Mouse (Mus musculus): ENCODE measurements around the gene Cd4. TPM values are rescaled to one million over a fixed set of nuclear protein-coding genes. Genes with fewer than 3 reads are reported as not detected.

Gene Cd4
- polyA plus RNA-seq, 1 experiment, result 682 TPM

GRCm38 (mm10) chr6:124861266-124861665 is 26.8 kb downstream of the Cd4 start:
- TF ChIP-seq POLR2A (IDR thresholded peaks at IDR 0.05; ENCODE audit: insufficient read depth, low read depth, low read length), result no peak
- no peak for TF ChIP-seq CTCF (IDR thresholded peaks at IDR 0.05; ENCODE audit: insufficient read depth, low read depth, low read length)
- Histone ChIP-seq H3K4me1 (ENCODE audit: control insufficient read depth, insufficient read depth, low read length) (peaks cover 55% of the 10 kb centered on the region), H3K27ac (ENCODE audit: insufficient read depth, low read depth, low read length) (peak overlapping the region; percentile 41), H3K4me3 (ENCODE audit: insufficient read depth, low read depth, low read length) (peak overlapping the region; percentile 22)
- WGBS, result 57% methylated on average over 19 of the region's 19 CpGs

- no peak overlapping the region for H3K4me3 ChIP-seq (ENCODE audit: insufficient read depth, low read depth, low read length)
- TF ChIP-seq CTCF (IDR thresholded peaks at IDR 0.05; ENCODE audit: insufficient read depth, low read depth, low read length), result no peak
- no peak for TF ChIP-seq POLR2A (IDR thresholded peaks at IDR 0.05; ENCODE audit: insufficient read depth, low read depth, low read length)
- WGBS, result 55% methylated on average over 9 of the region's 9 CpGs
- no peak overlapping the region; the same call in 1 of the 2 replicates for H3K27ac ChIP-seq (ENCODE audit: insufficient read depth, low read depth, low read length)
- peaks cover 53% of the 10 kb centered on the region for H3K4me1 ChIP-seq (ENCODE audit: control insufficient read depth, insufficient read depth, low read length)
These were observed 27.5 kb downstream of the Cd4 start for GRCm38 (mm10) chr6:124860511-124860910.

GRCm38 (mm10) chr6:124859725-124860124 is 28.3 kb downstream of the Cd4 start:
- Histone ChIP-seq H3K4me1 (ENCODE audit: control insufficient read depth, insufficient read depth, low read length) (peaks cover 53% of the 10 kb centered on the region), H3K4me3 (ENCODE audit: insufficient read depth, low read depth, low read length) (peak overlapping the region; percentile 15), H3K27ac (ENCODE audit: insufficient read depth, low read depth, low read length) (peak overlapping the region; percentile 76)
- WGBS, result 5% methylated on average over 12 of the region's 12 CpGs
- TF ChIP-seq CTCF (IDR thresholded peaks at IDR 0.05; ENCODE audit: insufficient read depth, low read depth, low read length) (peak; percentile 80), POLR2A (IDR thresholded peaks at IDR 0.05; ENCODE audit: insufficient read depth, low read depth, low read length) (no peak)

- Histone ChIP-seq H3K27ac (ENCODE audit: insufficient read depth, low read depth, low read length) (no peak overlapping the region), H3K4me3 (ENCODE audit: insufficient read depth, low read depth, low read length) (no peak overlapping the region), H3K4me1 (ENCODE audit: control insufficient read depth, insufficient read depth, low read length) (peaks cover 52% of the 10 kb centered on the region)
- TF ChIP-seq POLR2A (IDR thresholded peaks at IDR 0.05; ENCODE audit: insufficient read depth, low read depth, low read length) (no peak), CTCF (IDR thresholded peaks at IDR 0.05; ENCODE audit: insufficient read depth, low read depth, low read length) (no peak)
- WGBS, result 77% methylated on average over 28 of the region's 28 CpGs
These were observed 29.3 kb downstream of the Cd4 start for GRCm38 (mm10) chr6:124858561-124859318.

- TF ChIP-seq POLR2A (IDR thresholded peaks at IDR 0.05; ENCODE audit: insufficient read depth, low read depth, low read length), result no peak
- no peak for TF ChIP-seq CTCF (IDR thresholded peaks at IDR 0.05; ENCODE audit: insufficient read depth, low read depth, low read length)
- H3K27ac ChIP-seq (ENCODE audit: insufficient read depth, low read depth, low read length), result no peak overlapping the region
- WGBS, result 16% methylated on average over 26 of the region's 26 CpGs
- H3K4me3 ChIP-seq (ENCODE audit: insufficient read depth, low read depth, low read length), result peak overlapping the region; percentile 61
- peaks cover 52% of the 10 kb centered on the region for H3K4me1 ChIP-seq (ENCODE audit: control insufficient read depth, insufficient read depth, low read length)
These were observed 30.0 kb downstream of the Cd4 start for GRCm38 (mm10) chr6:124857840-124858530.

- WGBS, result under 1% methylated on average over 86 of the region's 86 CpGs
- TF ChIP-seq POLR2A (IDR thresholded peaks at IDR 0.05; ENCODE audit: insufficient read depth, low read depth, low read length) (peak; percentile 62), CTCF (IDR thresholded peaks at IDR 0.05; ENCODE audit: insufficient read depth, low read depth, low read length) (peak; percentile 78)
- Histone ChIP-seq H3K4me3 (ENCODE audit: insufficient read depth, low read depth, low read length) (peak within 1 kb of the TSS; percentile 61), H3K4me1 (ENCODE audit: control insufficient read depth, insufficient read depth, low read length) (peaks cover 52% of the 10 kb centered on the region), H3K27ac (ENCODE audit: insufficient read depth, low read depth, low read length) (peak within 1 kb of the TSS; percentile 78)
These were observed 30.8 kb downstream of the Cd4 start, which contains the start of gene P3h3 for GRCm38 (mm10) chr6:124856916-124857839. P3h3 (minus strand) TSS chr6:124857752.

- Histone ChIP-seq H3K27ac (ENCODE audit: insufficient read depth, low read depth, low read length) (peak overlapping the region; percentile 78), H3K4me1 (ENCODE audit: control insufficient read depth, insufficient read depth, low read length) (peaks cover 45% of the 10 kb centered on the region), H3K4me3 (ENCODE audit: insufficient read depth, low read depth, low read length) (peak overlapping the region; percentile 61)
- TF ChIP-seq CTCF (IDR thresholded peaks at IDR 0.05; ENCODE audit: insufficient read depth, low read depth, low read length) (no peak), POLR2A (IDR thresholded peaks at IDR 0.05; ENCODE audit: insufficient read depth, low read depth, low read length) (no peak)
- WGBS, result 8% methylated on average over 14 of the region's 14 CpGs
These were observed 31.7 kb downstream of the Cd4 start for GRCm38 (mm10) chr6:124856321-124856720.

GRCm38 (mm10) chr6:124854647-124855046 is 33.4 kb downstream of the Cd4 start:
- Histone ChIP-seq H3K27ac (ENCODE audit: insufficient read depth, low read depth, low read length) (no peak overlapping the region), H3K4me1 (ENCODE audit: control insufficient read depth, insufficient read depth, low read length) (peaks cover 30% of the 10 kb centered on the region), H3K4me3 (ENCODE audit: insufficient read depth, low read depth, low read length) (no peak overlapping the region)
- 77% methylated on average over 12 of the region's 12 CpGs for WGBS
- TF ChIP-seq CTCF (IDR thresholded peaks at IDR 0.05; ENCODE audit: insufficient read depth, low read depth, low read length) (no peak), POLR2A (IDR thresholded peaks at IDR 0.05; ENCODE audit: insufficient read depth, low read depth, low read length) (no peak)
